Mouse (Mus musculus): ENCODE measurements around the gene Ugt1a6b. TPM values are rescaled to one million over a fixed set of nuclear protein-coding genes. Genes with fewer than 3 reads are reported as not detected.
A peak's percentile ranks its signal among the peaks of the same experiment; 100 is the strongest.

The Ugt1a6b gene
- polyA plus RNA-seq, 2 experiments: 0.24 to 1.0 TPM

GRCm38 (mm10) chr1:88254793-88255465 lies 151.9 kb downstream of the Ugt1a6b start:
- Histone ChIP-seq H3K36me3 (ENCODE audit: control insufficient read depth, insufficient read depth, low read length) (peaks cover 4% of the 10 kb centered on the region; the same call in 1 of the 2 replicates), H3K4me1 (ENCODE audit: control insufficient read depth, insufficient read depth, low read length) (no peaks in the 10 kb centered on the region), H3K27me3 (ENCODE audit: control insufficient read depth, insufficient read depth, low read length) (no peaks in the 10 kb centered on the region), H3K4me3 (replicated peaks; ENCODE audit: low read length) (no peak overlapping the region), H3K4me2 (replicated peaks; ENCODE audit: low read depth, low read length, severe bottlenecking) (no peak overlapping the region), H3K9me3 (ENCODE audit: control insufficient read depth, low read length) (peaks cover 66% of the 10 kb centered on the region), H3K9ac (ENCODE audit: low read depth, low read length, severe bottlenecking) (no peak overlapping the region), H3K27ac (replicated peaks; ENCODE audit: low read depth, low read length) (no peak overlapping the region)
- 87% methylated on average over 12 of the region's 12 CpGs for WGBS
- DNase-seq (ENCODE audit: low spot score) (no peak), ATAC-seq (ENCODE audit: low FRiP score, low read depth) (no peak)
- TF ChIP-seq POLR2A (IDR thresholded peaks at IDR 0.05; ENCODE audit: borderline replicate concordance, extremely low read depth, insufficient read depth, insufficient read length): no peak

- Histone ChIP-seq H3K4me2 (replicated peaks; ENCODE audit: low read depth, low read length, severe bottlenecking) (no peak overlapping the region), H3K9ac (ENCODE audit: low read depth, low read length, severe bottlenecking) (no peak overlapping the region), H3K4me1 (ENCODE audit: control insufficient read depth, insufficient read depth, low read length) (no peaks in the 10 kb centered on the region), H3K36me3 (ENCODE audit: control insufficient read depth, insufficient read depth, low read length) (peaks cover 9% of the 10 kb centered on the region), H3K27me3 (ENCODE audit: control insufficient read depth, insufficient read depth, low read length) (no peaks in the 10 kb centered on the region), H3K4me3 (replicated peaks; ENCODE audit: low read length) (no peak overlapping the region), H3K9me3 (ENCODE audit: control insufficient read depth, low read length) (peaks cover 61% of the 10 kb centered on the region), H3K27ac (replicated peaks; ENCODE audit: low read depth, low read length) (no peak overlapping the region)
- WGBS: 48% methylated on average over 2 of the region's 2 CpGs
- no peak for ATAC-seq (ENCODE audit: low FRiP score, low read depth)
- no peak for DNase-seq (ENCODE audit: low spot score)
- no peak for TF ChIP-seq POLR2A (IDR thresholded peaks at IDR 0.05; ENCODE audit: borderline replicate concordance, extremely low read depth, insufficient read depth, insufficient read length)
These were observed 152.4 kb downstream of the Ugt1a6b start for GRCm38 (mm10) chr1:88255466-88255857.

GRCm38 (mm10) chr1:88255989-88256754 lies 153.1 kb downstream of the Ugt1a6b start:
- DNase-seq (ENCODE audit: low spot score) (no peak), ATAC-seq (ENCODE audit: low FRiP score, low read depth) (no peak)
- Histone ChIP-seq H3K9ac (ENCODE audit: low read depth, low read length, severe bottlenecking) (no peak overlapping the region), H3K36me3 (ENCODE audit: control insufficient read depth, insufficient read depth, low read length) (peaks cover 16% of the 10 kb centered on the region), H3K4me1 (ENCODE audit: control insufficient read depth, insufficient read depth, low read length) (no peaks in the 10 kb centered on the region), H3K4me3 (replicated peaks; ENCODE audit: low read length) (no peak overlapping the region), H3K4me2 (replicated peaks; ENCODE audit: low read depth, low read length, severe bottlenecking) (no peak overlapping the region), H3K27ac (replicated peaks; ENCODE audit: low read depth, low read length) (no peak overlapping the region), H3K27me3 (ENCODE audit: control insufficient read depth, insufficient read depth, low read length) (no peaks in the 10 kb centered on the region), H3K9me3 (ENCODE audit: control insufficient read depth, low read length) (peaks cover 55% of the 10 kb centered on the region)
- no peak for TF ChIP-seq POLR2A (IDR thresholded peaks at IDR 0.05; ENCODE audit: borderline replicate concordance, extremely low read depth, insufficient read depth, insufficient read length)
- WGBS: 79% methylated on average over 13 of the region's 13 CpGs

GRCm38 (mm10) chr1:88256886-88257663 lies 154.0 kb downstream of the Ugt1a6b start:
- no peak for TF ChIP-seq POLR2A (IDR thresholded peaks at IDR 0.05; ENCODE audit: borderline replicate concordance, extremely low read depth, insufficient read depth, insufficient read length)
- peaks cover 26% of the 10 kb centered on the region for H3K36me3 ChIP-seq (ENCODE audit: control insufficient read depth, insufficient read depth, low read length)
- 74% methylated on average over 10 of the region's 10 CpGs for WGBS

GRCm38 (mm10) chr1:88257681-88258080 lies 154.6 kb downstream of the Ugt1a6b start:
- Histone ChIP-seq H3K4me2 (replicated peaks; ENCODE audit: low read depth, low read length, severe bottlenecking) (no peak overlapping the region), H3K27ac (replicated peaks; ENCODE audit: low read depth, low read length) (no peak overlapping the region), H3K27me3 (ENCODE audit: control insufficient read depth, insufficient read depth, low read length) (no peaks in the 10 kb centered on the region), H3K9me3 (ENCODE audit: control insufficient read depth, low read length) (peaks cover 47% of the 10 kb centered on the region), H3K36me3 (ENCODE audit: control insufficient read depth, insufficient read depth, low read length) (peaks cover 32% of the 10 kb centered on the region), H3K9ac (ENCODE audit: low read depth, low read length, severe bottlenecking) (no peak overlapping the region), H3K4me1 (ENCODE audit: control insufficient read depth, insufficient read depth, low read length) (no peaks in the 10 kb centered on the region), H3K4me3 (replicated peaks; ENCODE audit: low read length) (no peak overlapping the region)
- ATAC-seq (ENCODE audit: low FRiP score, low read depth): no peak
- DNase-seq (ENCODE audit: low spot score): no peak
- no peak for TF ChIP-seq POLR2A (IDR thresholded peaks at IDR 0.05; ENCODE audit: borderline replicate concordance, extremely low read depth, insufficient read depth, insufficient read length)
- 81% methylated on average over 6 of the region's 6 CpGs for WGBS

More at GRCm38 (mm10) chr1:88256886-88257663, 154.0 kb downstream of the Ugt1a6b start:
- ATAC-seq (ENCODE audit: low FRiP score, low read depth) (no peak), DNase-seq (ENCODE audit: low spot score) (peak; percentile 58)
- Histone ChIP-seq H3K4me2 (replicated peaks; ENCODE audit: low read depth, low read length, severe bottlenecking) (no peak overlapping the region), H3K4me1 (ENCODE audit: control insufficient read depth, insufficient read depth, low read length) (no peaks in the 10 kb centered on the region), H3K27ac (replicated peaks; ENCODE audit: low read depth, low read length) (no peak overlapping the region), H3K9ac (ENCODE audit: low read depth, low read length, severe bottlenecking) (no peak overlapping the region), H3K4me3 (replicated peaks; ENCODE audit: low read length) (no peak overlapping the region), H3K27me3 (ENCODE audit: control insufficient read depth, insufficient read depth, low read length) (no peaks in the 10 kb centered on the region), H3K9me3 (ENCODE audit: control insufficient read depth, low read length) (peaks cover 53% of the 10 kb centered on the region)

Data from limb, embryonic 14.5 days (tissue).